Mouse (Mus musculus) brain, adult 2 months (tissue): Measurements from ENCODE around the gene Rnf183.
A peak's percentile ranks its signal among the peaks of the same experiment; 100 is the strongest.
"Not testable (repeated sequence)": the region's sequence is repeated elsewhere in the genome, so short reads cannot be mapped to it uniquely, and the experiment has no call there.

ENCODE experiments used
- DNase-seq: peaks from one replicate; pipeline ENCODE4 v3.0.0; 2011; ENCODE audit warnings: low read depth, low spot score

Gene Rnf183

DNA sequence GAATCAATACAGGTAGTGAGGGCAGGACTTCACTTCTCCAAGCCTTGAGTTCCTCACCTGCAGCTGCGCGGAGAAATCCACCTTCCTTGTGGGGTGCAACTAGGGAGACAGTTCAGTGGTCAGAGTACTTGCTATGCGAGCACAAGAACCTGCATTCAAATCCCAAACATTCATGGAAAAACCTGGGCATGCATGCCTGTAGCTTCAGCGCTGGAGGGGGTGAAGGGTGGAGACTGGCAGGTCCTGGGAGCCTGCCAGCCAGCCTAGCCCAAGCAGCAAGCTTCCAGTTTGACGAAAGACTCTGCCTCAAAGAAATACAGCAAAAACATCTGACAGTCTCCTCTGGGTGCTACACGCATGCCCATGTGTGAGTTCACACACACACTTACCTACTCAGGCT, at the start of gene Rnf183:
TSS of gene Rnf183 (minus strand) at position 172 of the 400 bp plus-strand sequence.
- no peak for DNase-seq

DNA sequence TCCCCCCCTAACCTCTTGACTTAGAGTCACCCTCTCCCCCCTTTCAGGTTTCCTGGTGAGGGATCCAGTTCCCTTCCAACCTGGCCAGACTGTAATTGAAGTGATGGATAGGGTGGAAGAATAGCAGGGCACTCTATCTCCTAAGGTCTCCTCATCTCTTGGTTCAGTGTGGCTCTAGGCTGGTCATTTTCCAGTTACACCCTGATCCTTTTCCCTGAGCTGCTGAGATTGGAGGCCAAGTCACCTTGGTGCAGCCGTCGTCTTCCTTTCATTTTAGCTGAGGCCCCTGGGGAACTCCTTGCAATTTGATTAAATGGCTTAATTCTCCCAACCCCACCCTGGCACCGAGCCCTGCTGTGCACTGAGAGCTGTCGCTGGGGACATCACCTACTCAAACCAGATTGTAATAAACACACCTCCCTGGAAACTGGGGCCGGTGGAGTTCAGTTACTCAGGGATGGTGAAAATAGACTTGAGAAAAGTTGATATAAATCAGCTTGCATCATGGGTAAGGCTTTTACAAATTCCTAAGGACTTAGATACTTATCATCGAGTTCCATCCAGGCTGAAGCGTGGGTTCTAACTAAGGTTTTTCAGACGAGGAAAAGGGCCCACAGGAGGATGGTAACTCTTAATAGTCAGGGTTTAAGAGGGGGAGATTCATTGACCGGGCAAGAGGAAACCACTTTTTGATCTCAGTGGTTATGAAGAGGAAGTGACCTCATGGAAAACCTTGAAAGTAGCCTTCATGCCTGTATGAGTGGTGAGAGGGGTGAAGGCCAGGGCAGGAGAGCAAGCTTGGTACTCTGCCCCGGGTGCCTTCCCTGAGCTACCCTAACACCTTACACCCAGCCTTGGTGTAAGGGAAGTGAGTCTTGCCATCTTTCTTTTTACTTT, 45.9 kb upstream of the Rnf183 start:
- DNase-seq: no peak

DNA sequence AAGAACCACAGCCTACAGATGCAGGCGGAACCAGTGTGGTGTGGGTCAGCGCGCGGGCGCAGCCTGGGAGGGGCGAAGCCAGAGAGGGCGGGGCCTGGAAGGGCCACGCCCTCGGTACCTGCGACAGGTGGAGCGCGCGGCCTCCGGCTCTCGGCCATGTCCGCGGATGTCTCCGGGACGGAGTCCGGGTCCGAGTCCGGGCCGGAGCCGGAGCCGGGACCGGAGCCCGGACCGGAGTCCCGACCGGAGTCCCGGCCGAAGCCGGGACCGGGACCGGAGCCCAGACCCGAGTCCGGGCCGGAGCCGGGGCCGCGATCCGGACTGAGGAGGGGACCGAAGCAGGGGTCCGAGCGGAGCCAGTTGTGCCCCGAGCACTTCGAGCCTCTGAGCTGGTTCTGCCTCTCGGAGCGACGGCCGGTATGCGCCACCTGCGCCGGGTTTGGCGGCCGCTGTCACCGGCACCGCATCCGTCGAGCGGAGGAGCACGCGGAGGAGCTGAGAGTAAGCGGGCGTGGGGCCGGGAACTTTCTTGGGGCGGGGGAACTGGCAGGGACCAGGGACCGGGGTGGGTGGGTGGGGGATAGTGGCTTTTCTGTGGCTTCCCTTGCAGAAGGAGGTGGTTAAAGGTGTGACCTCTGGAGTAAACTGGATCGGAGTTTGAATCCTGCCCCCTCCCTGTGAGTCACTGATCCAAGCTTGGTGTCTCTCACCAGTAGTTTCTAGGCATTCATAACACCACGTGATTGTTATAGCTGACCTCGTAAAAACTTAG, 45.1 kb upstream of the Rnf183 start, which contains the start of gene Bspry:
TSS of gene Bspry (plus strand) at position 117 of the 772 bp plus-strand sequence.
- no peak for DNase-seq

DNA sequence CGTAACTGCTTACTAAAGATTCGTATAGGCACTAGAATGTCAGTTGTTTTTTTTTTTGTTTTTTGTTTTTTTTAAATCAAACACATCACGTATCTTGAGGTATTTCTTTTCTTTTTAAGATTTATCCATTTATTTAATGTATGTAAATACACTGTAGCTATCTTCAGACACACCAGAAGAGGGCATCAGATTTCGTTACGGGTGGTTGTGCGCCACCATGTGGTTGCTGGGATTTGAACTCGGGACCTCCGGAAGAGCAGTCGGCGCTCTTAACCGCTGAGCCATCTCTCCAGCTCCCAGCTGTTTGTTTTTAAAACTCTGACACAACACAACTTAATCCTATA, 44.5 kb upstream of the Rnf183 start:
- DNase-seq: not testable (repeated sequence)

DNA sequence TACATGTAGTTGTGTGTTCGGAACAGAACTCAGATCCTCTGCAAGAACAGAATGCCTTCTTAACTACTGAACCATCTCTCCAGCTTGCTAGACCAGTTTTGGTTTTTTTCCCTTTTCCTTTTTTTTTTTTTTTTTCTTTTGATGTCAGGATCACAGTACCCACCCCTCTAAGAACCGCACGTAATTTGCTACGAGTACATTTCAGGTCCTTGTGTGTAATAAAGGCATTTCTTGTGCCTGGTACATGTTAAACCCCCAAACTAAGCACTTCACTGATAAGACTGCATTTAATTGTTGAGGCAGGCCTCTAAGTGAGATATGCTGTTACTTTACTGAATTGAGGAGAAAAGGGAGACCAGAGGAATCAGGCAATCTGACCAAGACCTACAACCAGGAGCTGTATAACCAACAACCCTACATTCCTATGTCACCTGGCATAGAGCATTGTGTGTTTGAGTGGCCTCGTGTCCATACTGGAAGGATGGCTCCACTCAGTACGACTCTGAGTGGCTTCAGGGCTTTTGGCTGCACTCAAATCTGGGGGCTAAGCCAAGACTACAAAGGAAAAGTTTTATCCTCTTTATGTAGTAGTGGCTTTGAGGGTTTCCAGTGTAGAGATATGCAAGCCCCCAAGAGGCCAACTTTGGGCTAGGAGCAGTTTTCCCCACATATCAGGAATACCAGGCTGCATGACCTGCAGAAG, 42.6 kb upstream of the Rnf183 start:
- DNase-seq: no peak

DNA sequence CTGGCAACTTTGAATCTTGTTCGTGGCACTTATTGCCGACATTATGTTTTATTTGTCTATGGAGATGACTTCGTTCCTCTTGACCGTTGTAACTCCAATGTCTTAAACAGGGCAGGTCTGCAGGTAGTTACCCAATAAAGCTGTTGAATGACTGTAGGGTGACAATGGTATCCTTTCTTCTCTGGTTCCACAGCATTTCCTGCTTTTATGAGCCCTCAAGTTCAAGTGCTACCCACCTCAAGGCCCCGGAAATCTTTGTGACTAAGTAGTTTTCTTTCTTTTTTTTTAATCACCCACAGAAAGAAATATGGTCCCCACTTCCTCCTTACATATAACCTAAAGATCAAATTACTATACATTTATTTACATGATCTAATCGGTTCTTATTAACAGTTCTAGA, 40.7 kb upstream of the Rnf183 start:
- DNase-seq: no peak

DNA sequence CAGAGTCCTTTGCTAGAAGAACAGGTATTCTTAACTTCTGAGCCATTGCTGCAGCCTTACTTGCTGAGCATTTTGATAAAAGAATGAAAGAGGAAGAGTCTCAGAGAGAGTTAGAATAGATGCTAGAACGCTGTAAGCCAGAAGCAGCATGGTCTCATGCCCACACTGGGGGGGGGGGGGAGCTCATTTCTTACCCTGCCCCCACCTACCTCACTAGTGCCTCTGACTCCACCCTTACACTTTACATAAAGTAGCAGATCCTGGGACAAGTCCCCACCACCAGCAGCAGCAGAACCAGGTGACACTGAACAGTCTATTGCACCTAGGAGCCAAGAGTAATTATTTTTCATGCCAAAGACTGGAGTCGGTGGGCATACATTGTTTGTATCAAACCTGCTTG, 40.1 kb upstream of the Rnf183 start:
- DNase-seq: no peak

DNA sequence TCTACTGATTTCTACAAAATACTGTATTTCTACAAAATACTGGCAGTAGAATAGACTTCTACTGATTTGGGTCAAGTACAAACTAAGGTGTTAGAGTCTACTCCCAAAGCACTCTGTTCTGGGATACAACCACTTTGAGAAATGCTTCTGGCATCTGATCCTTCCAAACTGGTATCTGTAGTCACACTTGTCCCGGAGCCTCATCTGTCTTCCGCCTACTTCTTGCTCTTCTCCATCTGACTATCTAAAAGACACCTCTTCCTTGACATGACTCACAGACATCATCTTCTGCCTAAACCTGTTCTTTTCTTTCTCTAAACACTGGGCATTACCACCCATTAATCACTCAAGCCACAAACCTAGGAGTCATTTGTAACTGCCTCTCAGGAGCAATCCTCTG, 37.0 kb upstream of the Rnf183 start:
- peak; percentile 81 for DNase-seq

DNA sequence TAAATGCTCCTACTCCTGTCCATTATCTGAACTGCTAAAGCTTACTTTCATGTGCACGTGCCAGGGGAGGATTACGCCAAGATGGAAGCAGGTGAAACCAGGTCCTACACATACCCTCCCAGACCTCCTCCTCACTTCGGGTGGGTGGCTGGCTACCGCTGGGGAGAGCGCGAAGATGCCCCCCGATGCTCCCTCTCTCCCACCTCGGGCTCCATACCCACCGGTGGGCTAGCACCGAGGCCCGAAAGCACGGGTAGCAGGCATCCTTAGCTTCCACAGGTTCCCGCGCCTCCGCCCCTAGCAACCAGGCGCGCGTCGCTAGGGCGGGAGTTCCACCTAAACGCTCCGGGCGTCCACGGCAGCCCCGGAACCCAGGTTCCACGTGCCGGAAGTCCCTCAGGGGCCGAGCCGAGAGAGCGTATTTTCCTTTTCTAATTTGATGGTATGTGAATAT, 35.6 kb upstream of the Rnf183 start, which contains the start of gene Wdr31:
TSS of gene Wdr31 (minus strand) at position 299 of the 454 bp plus-strand sequence.
- peak; percentile 91 for DNase-seq

DNA sequence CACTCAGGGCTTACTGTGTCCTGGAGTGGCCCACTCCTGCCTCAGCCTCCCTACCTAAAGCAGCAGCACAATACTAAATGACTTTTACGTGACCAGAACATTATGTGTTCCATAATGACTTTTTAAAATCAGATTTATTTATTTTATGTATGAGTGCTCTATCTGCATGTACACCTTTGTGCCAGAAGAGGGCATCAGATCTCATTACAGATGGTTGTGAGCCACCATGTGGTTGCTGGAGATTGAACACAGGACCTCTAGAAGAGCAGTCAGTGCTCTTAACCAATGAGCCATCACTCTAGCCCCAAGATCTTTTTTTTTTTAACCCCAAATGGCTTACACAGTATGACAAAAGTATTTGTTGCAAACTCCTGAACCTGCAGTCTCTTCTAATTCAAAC, 33.1 kb upstream of the Rnf183 start:
- no peak for DNase-seq

DNA sequence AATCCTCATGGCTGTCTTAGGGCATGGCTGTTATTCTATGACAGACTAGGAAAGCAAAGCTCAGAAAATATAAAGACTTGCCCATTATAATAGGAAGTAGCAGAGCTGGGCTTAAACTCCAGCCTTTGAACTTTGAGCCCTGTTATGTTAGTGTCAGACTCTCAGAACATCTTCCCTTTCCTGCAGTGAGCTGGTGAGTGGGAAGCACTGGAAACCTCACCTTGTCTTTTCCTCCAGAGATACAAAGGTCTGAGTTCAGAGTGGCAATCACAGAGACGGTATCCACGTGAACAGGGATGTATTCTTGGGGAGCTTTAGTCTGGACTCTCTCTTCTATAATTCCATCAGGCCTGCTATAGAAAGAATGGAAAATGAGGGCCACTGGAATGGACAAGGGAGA, 28.1 kb upstream of the Rnf183 start:
- DNase-seq: no peak

DNA sequence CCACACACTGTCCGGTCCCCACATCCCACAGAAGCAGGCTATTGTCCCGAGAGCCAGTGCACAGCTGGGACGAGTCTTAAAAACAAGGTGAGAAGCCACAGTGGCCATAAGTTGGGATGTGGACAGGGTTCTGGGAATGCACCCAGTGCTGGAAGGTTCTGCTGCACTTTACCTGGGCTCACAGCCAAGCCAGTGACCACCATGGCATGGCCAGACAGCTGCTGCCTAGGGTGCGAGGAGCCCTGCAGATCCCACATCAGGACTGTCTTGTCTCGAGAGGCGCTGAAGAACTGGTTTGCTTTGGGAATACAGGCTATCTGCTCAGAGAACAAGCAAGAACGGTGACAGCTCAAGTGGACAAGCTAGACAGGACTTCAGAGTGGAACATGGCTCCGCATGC, 25.3 kb upstream of the Rnf183 start:
- DNase-seq: no peak

DNA sequence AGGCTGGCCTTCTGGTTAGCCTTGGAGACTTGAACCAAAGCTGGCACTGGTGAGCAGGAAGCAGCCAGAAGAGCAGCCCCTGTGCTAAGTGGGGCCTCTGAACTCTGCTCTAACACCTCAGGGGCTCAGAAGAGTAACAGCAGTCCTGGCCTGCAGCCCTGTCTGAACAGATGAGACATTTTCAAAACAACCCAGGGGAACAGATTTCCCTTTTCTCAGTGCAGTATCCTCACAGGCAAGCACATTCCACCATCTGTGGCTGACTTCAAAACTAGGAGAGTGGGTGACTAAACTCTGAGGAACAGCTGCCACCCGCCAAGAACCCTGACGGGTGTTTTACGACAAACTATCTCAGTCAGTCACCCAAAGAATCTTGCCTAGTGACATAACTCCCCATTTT, 24.0 kb upstream of the Rnf183 start:
- peak; percentile 88 for DNase-seq

DNA sequence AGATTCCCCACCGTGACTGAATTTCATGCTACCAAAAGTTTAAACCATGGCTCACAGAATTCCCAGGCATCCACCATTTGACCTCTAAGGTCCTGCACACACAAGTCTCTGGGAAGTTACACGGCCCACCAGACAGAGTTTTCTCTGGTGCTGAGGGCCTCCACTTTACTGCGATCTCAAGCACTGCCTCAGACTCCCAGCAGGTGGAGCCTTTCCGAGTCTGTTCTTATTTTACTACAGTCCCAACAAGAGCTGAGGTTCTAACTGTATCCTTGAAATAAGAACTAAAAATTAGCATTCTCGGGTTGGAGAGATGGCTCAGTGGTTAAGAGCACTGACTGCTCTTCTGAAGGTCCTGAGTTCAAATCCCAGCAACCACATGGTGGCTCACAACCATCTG, 19.9 kb upstream of the Rnf183 start:
- DNase-seq: peak; percentile 70

DNA sequence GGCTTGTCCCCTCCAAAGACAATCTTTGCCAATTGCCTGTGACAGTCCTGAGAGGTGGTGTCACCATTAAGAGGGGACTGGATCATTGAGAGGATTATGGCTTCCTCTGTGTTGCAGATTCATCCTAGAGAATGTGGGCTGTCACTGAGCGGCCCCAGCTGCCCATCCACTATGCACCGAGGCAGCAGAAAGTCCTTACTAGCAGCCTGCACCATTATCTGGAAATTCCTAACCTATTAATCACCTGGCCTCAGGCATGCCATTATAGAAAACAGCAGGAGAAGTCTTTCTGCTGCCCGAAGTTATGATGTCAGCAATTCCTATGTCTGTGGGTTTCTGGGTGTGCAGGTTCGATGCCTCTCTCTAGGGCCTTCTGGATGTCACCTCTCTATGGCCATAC, 5.9 kb upstream of the Rnf183 start:
- DNase-seq: no peak

DNA sequence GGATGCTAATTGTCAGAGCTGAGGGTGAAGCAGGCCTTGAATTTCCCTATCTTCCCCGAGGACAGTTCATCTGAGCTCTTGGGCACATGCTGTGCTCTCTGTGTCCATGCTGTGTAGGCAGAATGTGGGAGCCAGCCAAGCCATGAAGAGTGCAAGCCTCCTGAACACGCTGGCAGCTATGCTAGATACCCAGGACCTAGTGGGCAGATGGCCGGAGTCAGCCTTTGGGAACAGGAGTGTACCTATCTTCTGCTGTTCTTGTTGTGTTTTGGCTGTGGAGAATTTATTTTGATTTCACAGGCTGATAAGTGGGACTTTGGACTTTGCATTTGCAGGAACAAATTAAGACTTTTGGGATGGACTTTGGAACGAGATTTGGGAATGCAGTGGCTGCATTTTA, 5.5 kb upstream of the Rnf183 start:
- peak; percentile 95 for DNase-seq

DNA sequence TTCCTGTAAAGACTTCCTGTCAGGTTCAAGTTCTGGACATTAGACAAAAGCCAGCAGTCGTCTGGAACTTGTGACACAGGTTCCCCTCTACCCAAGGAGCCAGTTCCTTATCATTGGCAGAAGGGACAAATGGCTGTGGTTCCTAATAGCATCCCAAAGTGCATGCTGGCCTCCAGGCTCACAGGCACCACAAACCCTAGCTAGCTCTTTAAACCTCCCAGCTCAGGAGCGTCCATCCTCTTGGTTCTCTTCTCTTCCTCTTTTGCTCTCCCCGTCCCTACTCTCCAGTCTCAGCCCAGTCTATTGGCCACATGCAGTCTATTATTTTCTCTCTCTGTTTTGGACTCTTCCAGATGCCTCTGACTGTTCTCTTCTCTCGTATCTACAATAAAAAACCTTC, 4.7 kb upstream of the Rnf183 start:
- DNase-seq: no peak

DNA sequence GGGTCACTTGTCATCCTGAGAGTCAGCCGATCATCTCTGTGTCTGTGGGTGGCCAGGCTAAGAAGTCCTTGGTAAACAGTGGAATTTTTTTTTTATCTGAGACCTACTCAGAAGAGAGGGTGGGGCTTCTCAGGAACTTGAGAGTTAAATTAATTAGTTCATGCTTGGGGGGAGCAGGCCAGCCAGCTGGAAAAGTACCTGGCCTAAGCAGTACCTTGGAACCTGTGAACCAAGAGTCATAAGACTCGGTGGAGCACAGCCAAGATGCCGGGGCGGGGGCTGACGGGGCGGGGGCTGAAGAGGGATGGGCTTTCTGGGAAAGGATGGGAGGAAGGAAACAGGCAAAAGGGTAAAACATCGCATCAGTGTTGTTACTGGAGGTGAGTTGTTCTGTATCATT, 2.8 kb upstream of the Rnf183 start:
- DNase-seq: no peak

DNA sequence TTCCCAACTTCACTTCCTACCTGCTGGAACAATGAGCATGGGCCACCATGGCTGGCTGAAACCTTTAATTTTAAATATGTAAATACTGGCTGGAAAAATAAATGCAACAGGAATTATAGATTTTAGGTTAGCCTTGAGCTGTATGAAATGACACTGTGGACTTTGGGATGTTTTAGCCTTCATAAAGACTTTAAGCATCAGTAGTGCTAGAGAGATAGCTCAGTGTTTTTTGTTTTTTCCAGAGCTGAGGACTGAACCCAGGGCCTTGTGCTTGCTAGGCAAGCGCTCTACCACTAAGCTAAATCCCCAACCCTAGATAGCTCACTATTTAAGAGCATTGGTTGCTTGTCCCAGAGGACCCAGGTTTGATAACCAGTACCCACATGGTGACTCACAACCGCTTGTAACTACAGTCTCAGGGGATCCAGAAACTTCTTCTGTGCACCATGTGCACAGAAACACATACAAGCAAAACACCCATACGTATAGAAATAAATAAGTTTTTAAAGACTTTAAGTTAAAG, 2.3 kb upstream of the Rnf183 start:
- DNase-seq: no peak

DNA sequence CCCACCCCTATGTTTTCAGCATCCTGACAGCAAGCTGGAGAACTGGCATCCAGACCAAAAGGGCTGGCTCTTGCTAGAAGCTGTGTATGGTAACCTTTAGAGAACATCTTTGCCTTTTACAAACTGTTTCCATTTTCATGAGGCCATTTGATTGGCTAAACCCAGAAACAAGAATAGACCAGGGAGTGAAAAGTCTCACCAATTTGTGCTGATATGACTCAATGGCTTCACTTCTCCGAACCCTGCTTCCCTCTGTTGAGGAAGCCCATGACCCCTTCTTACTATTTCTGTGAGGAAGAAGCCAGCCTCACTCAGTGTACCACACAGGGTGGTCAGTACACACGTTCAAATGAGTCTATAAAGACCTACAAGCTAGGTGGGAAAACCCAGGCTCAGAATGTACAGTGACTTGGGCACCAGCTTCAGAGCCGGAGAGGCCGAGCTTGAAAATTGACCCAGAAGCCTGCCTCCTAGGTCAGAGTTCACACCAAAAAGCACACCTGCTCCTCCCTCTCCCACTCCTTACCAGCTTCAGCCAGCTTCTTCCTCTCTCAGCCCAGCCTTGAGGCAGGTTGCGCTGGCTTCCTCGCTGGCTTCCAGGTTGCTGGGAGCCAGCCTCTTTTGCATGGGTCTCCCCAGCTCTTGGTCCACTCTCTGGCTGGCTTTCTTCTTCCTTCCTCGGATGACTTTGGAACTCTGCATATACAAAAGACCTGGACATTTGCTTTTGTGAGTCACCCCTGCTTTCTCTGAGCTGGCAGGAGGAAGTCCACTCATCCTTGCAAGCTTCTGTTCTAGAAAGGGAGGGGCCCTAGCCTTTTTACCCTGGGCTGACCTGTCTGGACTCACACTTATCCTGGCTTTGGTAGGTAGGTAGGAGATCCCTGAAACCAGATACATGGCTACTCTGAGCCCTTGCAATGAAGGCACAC, 847 bp downstream of the Rnf183 start:
- DNase-seq: no peak

DNA sequence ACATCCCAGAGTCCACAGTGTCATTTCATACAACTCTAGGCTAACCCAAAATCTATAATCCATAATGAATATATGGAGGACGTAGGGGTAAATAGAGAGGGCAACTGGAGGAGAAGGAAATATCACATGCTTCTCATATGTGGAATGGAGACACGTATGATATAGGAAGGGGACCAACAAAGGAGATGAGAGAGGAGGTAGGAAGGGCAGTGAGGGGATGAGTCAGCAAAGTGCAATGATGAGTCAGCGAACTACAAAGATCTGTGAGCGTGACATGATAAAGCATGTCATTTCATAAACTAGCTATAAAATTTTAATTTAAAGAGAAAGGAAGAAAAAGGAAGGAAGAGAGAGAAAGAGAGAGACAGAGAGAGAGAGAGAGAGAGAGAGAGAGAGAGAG, 3.5 kb downstream of the Rnf183 start:
- DNase-seq: no peak
